Mouse (Mus musculus) left cerebral cortex, postnatal 4 days (tissue): ENCODE data around the gene Dusp22. TPM values are rescaled to one million over a fixed set of nuclear protein-coding genes. Genes with fewer than 3 reads are reported as not detected.

ENCODE experiments used
- DNase-seq: peaks from one replicate; pipeline ENCODE4 v3.0.0-alpha.2; 2022
- intact Hi-C: fragments of 180-260 bp; cut with DNase I; formaldehyde crosslinking; loops from one replicate; pipeline ENCODE4 v1.15.1; 2025
- total RNA-seq, 2 experiments: library from RNA; stranded (reverse); gene quantifications; 2 replicates each; pipeline ENCODE4 v1.2.3; 2021

Dusp22 gene
- total RNA-seq, 2 experiments from 2014 or later: 22.8 to 24.8 TPM

DNA sequence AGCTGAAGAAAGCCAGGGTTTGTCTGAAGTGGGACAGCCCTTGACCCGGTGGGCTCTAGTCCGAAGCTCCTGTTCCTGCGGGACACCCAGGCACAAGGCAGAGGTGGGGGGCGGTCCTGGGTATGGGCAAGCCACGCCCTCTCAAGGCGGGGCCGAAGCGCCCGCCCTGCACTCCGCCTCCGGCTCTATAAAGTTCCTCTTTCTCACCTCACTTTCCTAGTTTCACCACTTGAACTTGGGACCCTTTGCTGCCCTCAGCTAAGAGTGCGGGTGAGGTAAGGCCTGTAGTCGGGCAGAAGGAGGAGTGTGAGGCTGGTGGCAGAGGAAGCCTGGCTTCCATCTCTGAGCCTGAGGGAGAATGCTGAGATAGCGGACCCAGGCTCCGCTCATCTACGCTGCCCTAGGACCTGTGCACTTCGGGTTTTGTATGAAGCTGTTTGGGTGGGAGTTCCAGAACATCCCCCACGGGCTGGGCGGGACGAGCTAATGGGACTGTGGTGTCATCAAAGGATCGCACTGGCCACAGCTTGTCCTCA is 89.3 kb downstream of the Dusp22 start, which contains the start of gene Irf4:
TSS of gene Irf4 (plus strand) at position 206 of the 536 bp plus-strand sequence.
- DNase-seq: peak; percentile 16
- intact Hi-C loops: no loop called here

DNA sequence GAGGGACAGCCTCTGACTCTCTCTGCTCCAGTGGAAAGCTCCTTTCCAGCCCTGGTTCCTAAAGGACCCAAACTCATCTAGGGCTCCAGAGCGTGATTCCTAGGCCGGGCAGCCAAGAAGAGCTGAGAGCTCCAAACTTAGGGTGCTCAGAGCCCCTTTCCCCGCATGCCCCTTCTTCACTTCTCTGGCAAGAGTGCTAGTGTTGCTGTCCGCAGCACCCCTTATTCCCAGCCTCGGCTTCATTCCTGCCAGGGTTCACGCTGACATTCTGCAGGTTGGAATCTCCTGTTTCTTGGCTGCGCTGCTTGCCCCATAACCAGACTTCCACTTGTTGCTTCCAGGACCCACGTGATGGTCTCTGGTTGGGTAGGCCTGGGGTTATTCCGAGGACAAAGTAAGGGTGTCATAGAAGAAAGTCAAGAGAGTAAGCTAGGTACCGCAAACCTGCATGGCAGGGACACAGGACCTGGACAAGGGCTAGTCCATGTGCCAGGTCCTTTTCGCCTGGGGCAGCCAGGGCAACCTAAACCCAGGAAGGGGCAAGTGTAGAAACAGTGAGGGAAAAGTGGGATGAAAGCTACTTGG is 89.8 kb downstream of the Dusp22 start:
- intact Hi-C loops: no loop called here
- DNase-seq: no peak

DNA sequence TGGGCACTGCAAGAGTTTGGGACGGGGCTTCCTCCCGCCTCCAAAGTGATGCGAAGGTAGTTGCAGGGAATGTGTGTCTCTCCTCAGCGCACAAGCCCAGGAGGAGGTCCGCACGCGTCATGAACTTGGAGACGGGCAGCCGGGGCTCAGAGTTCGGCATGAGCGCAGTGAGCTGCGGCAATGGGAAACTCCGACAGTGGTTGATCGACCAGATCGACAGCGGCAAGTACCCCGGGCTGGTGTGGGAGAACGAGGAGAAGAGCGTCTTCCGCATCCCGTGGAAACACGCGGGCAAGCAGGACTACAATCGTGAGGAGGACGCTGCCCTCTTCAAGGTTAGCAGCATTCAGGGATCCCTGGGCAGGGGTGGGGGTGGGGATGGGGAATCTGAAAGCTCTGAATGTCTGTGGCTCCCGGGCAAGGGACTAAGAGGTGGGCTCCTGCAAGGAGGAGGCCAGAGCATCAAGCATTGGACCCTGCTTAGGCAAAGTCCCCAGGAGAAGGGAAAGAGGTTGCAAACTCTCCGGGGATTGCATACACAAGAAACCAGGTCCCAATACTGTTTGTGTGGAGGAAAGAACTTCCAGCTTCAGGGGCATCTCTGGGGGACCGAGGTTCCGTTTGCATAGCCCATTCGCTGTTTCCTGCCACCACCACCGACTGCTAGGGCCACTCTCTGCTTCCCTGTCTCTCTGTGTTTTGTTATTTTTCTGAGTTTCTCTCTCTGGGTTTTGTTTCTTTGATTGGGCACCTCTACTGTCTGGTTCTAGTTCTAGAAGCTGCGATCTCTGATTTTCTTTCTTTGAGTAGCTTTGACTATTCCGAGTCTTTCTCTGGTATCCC is 90.9 kb downstream of the Dusp22 start:
- intact Hi-C loops: no loop called here
- DNase-seq: no peak

DNA sequence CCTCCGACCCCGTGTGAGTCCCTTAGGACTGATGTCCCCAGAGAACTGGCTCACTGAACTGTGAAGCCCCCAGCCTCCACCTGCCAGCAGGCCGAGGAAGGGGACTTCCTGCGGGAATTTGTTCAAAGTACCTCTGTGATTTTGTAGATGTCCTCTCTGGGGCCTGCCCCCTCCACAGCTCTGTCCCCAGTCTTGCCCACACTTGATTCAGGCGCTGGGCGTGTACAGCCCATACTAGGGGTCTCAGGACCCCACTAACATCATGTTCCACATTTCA is 91.4 kb downstream of the Dusp22 start:
- intact Hi-C loops: no loop called here
- DNase-seq: no peak

DNA sequence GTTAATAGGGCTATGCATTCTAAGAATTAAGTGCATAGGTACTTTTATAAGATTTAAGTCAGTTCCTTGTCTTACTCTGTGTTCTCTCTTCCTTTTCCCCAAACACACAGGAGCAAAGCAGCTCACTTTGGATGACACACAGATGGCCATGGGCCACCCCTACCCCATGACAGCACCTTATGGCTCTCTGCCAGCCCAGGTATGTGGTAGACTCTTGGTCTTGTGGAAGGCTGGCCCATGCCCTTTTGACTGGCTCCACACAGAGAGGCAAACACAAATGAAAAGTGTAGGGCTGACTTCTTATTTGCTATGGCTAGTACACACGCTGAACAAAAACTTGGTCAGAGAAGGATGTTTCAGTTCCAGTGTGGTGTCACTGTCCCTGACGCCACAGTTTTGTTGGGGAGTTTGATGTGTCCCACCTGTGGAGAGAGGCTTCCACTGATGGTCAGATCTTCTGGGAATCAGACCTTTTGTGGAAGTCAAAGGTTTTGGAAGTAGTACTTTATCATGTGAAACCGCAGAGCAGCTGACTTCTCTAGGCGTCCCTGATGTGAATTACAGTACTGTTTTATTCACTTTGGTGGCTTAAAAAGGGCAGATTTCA is 92.9 kb downstream of the Dusp22 start:
- intact Hi-C loops: no loop called here
- no peak for DNase-seq

DNA sequence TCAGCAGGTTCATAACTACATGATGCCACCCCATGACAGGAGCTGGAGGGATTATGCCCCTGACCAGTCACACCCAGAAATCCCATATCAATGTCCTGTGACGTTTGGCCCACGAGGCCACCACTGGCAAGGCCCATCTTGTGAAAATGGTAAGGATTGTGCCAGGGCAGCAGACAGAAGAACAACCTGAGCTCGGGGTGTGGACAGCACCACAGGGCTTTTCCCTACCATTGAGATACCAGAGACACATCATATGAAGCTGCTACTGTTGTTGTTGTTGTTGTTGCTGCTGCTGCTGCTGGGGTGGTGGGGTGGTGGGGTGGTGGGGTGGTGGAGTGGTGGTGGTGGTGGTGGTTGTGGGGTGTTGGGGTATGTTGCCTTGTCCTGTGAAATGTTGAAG is 93.6 kb downstream of the Dusp22 start:
- intact Hi-C loops: no loop called here
- DNase-seq: no peak

DNA sequence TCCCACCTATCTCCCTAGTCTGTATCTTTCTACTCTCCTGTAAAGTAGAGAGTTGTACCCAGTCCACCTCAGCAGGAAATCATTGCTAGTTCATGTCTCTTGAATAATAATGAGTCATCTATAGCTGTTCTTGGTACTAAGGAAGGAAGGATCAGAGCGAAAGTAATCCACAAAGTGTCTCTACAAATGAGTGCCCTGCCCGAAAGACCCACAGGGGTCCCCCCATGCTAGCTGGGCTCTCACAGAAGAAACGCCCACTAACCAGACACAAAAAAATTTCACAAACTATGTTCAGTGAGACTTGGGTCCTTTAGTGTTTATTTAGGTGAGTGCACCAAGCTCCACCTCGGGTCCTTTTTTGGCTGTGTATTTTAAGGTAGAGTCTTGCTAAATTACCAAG is 94.3 kb downstream of the Dusp22 start:
- DNase-seq: no peak

DNA sequence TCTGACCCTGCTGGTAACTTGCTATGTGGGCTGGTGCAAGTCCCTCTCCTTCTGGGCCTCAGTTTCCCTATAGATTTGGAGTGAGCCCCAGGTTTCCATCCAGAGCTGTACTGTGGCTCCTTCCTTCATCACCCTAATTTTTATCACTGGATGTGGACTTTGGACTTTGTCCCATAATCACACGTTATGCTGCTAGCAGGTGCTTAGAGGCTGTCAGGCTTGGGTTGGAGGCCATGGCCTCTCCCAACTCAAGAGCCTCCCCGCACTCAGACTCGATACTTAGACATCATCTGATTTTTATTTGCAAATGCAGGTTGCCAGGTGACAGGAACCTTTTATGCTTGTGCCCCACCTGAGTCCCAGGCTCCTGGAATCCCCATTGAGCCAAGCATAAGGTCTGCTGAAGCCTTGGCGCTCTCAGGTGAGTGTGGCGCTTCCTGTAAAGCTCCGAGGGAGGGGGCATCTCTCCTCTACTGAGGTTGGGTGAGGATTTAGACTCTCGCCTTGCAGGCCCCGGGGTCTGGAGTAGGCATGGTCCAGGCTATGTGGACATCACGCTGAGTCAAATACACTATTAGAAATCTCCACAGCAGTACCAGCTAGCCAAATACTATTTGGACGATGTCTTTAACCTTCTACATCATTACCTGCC is 95.2 kb downstream of the Dusp22 start:
- intact Hi-C loops: no loop called here
- DNase-seq: no peak

More for the DNA sequence above, 94.3 kb downstream of the Dusp22 start:
- intact Hi-C loops: no loop called here

DNA sequence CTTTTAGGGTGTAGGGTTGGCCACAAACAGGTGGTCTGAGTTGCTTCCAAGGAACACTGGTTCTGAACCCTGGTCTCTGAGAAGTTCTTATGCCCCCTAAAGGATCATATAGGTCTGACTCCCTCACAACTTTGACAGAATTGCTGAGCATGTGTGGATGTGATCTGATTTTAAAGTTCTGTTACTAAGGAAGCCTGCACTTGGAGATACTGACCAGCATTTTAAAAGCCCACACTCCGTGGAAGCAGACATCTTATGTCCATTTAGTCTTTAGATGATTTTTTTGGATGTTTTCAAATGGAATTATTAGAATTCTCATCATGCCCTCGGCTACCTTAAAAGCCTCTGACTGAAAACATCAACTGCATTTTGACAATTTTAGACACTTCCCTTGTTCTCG is 95.8 kb downstream of the Dusp22 start:
- intact Hi-C loops: no loop called here
- no peak for DNase-seq

DNA sequence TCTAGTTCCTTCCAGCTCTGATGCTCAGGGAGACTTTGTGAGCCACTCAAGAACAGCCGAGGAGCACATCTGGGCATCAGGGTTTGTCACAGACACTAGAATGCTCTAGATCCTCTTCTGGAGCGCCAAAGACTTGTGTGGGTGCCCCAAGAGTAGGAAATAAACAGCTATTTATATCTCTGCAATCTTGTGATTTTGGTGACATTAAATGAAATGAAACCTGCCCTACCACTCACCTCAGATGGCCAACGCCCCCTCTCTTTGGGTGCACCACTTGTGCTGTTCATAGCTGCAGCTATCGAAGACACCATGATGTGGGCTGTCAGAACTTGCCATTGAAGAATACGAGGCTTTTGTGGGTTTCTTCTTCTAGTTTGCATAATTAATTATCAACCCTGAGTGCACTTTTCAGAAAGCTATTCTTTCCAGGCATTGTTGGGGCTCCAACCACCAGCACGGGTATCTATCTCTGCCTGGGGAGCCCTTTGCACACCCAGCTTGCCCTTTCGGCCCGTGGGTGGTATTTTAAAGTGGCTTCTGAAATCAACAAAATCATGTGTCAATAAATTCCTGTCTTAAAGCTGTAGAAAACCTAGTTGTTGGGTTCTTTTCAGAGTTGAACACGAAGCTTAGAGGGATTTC is 96.3 kb downstream of the Dusp22 start:
- no peak for DNase-seq
- intact Hi-C loops: no loop called here

DNA sequence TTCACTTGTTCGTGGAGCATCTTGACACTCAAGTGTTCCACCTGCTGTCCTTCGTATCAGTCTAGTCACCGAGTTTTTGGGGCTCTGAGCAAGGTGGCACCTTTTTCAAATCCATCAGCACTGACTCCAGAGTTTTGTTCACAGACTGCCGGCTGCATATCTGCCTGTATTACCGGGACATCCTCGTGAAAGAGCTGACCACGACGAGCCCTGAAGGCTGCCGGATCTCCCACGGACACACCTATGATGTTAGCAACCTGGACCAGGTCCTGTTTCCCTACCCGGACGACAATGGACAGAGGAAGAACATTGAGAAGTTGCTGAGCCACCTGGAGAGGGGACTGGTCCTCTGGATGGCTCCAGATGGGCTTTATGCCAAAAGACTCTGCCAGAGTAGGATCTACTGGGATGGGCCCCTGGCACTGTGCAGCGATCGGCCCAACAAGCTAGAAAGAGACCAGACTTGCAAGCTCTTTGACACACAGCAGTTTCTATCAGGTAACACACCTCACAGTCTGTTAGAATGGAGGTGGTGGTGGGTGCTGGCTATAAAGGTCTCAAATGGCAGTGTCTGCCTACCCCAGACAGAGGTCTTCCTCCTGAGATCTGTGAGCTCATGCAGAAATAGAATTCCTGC is 97.6 kb downstream of the Dusp22 start:
- DNase-seq: no peak
- intact Hi-C loops: no loop called here

DNA sequence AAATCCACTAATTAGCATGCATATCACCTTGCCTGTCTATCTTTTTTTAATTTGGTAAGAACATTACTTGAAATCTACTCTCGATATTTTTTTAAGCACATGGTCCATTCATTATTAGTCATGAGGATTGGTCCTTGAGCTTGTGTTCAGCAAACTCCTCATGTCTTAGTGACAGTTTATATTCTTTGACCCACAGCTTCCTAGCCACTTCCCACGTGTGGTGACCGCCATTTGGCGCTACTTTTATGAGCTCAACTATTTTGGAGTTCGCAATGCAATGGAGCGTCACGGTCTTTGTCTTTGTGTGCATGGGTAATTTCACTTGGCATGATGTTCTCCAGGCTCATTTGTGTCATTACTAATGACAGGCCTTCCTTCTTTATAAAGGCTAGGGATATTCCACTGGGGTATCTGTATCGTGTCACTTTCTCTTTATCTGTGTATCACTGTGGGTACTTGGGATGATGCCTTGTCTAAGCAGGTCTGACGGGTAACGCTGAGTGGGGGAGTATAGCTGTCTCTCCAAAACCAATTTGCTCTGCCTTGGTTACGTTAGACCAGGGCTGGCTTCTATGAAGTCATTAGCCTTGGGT is 99.1 kb downstream of the Dusp22 start:
- intact Hi-C loops: no loop called here
- no peak for DNase-seq

DNA sequence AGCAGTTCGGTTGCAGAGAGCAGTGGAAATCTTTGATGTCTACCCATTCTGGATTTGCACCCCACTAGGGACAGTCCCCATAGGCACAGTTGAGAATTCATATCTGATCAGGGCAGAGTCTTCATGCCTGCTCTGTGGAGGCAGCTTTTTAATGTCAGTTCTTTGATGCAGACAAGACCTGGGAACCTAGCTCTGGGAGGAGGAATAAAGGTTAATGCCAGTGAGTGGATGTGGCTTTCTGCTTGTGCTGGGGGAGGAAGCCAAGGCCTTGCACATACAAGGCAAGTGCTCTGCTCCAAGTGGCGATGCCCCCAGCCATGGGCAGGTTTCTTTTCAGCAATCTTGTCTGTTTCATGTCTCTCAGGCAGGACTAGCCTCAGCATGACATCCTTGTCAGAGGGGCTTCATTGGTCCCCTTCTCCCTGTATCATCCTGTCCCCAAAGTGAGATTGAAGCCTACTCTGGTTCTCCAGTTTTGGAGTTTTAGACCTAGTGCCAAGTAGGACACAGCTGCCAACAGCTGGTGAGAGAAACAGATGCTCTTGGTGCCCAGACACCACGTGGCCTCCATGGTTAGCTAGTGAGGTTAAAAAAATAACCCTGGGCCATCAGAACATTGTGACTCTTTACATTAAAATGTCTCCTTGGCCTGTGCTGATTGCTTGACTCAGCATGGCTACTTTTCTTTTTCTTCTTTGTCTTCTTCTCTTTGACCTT is 100.7 kb downstream of the Dusp22 start:
- intact Hi-C loops: no loop called here
- no peak for DNase-seq

Other genes with a start within 250 kb of the Dusp22 start
- gene Uqcrfs1, start 114.6 kb upstream of the Dusp22 start, total RNA-seq: 100 to 1,000 TPM; 130 to 135 TPM
- gene Irf4, start 89.2 kb downstream of the Dusp22 start, total RNA-seq: under 1 TPM in 1 of 2 experiments, not detected in 1; 0.16 TPM